Mouse (Mus musculus) spleen, embryonic (tissue): ENCODE results near the gene Slamf9.

ENCODE experiments used
- CTCF ChIA-PET: fragments of 350-600 bp; sonication (Branson Sonifier 250); formaldehyde crosslinking; loops from one replicate; lab custom pipeline; 2022; lab: Charles Lee

Slamf9 gene

DNA sequence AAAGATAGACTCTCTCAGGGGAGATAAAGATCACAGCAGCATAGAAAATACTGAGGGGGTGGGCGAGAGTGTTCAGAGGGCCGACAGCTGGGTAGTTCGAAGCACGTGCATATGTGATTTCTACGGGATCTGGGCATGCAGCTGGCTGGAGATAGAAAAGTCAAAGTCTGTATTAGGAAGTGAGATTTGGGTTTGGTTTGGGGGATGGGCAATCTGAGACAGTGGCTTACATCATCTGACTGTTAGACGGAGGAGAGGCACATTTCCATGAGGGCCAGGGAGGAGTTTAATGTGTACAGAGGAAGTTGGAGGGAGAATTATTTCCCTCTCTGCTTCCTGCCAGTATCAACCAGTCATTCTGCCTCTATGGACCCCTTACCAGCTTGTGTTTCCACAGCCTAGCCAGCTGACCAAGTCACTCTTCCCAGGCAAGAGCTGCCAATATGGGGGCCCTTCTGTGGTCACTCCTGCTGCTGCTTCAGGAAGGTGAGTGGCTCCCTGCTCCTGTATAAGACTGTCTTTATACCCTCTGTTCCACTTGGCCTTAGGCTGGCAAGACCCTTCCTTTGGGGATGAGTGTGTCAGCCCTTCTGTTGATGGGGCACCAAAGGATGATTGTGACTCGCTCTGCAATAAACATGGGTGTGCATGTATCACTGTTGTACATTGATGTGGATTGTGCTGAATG, at the start of gene Slamf9:
Slamf9 (plus strand) TSS at position 305 of the 688 bp plus-strand sequence.
- CTCF ChIA-PET, result interaction anchor here (0.5 to 1.1 kb wide), 2 partner anchors 38 to 49 kb away, joined by 4 to 9 read pairs; no protein-coding TSS in a partner anchor

DNA sequence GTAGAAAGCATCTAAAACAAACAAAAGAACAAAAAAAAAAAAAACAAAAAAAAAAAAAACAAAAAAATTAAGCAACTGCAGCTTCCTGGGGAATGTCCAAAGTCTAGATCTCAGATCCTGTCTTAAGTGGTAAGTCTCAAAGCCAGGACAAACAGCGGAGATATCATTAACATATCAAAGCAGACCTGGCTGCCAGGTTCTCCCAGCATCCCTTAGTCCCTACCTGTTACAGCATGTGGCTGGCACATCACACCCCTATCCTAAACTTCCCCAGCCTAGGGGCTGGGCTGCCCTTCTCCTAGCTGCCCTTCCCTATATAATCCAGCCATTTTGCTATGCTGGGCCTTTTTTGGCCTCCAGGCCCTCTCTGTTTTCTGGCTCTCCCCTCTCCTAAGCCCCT, 48.7 kb upstream of the Slamf9 start:
- CTCF ChIA-PET, result interaction anchor here (0.6 to 0.7 kb wide), 4 partner anchors 11 to 117 kb away, joined by 4 to 7 read pairs (median 4); no protein-coding TSS in a partner anchor

DNA sequence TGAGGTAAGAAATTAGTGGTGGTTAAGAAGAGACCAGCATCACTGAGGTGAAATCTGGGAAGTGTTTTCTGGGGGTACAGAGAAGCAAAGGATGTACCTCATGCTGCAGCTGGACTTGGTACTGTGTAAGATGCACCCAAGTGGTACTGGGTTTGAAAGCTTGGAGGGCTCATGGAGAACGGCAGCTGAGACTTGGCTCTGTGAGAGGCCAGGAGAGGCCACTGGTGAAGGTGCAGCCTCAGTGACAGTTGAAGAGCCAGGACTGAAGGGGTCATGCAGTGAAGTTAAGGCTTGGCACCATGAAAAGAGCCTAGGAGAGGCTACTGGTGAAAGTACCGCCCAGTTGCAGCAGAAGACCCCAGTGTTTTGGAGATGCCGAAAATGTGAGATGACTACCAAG, 47.3 kb upstream of the Slamf9 start:
- CTCF ChIA-PET, result no interaction called here

DNA sequence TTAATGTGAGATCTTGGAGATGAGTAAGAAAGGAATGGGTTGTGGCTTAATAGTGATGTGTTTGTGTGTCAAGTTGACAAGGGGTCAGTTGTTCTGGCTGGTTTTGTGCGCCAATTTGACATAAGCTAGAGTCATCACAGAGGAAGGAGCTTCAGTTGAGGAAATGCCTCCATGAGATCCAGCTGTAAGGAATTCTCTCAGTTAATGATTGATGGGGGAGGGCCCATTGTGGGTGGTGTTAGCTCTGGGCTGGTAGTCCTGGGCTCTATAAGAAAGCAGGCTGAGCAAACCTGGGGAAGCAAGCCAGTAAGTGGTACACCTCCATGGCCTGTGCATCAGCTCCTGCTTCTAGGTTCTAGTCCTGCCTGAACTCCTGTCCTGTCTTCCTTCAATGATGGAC, 46.5 kb upstream of the Slamf9 start:
- CTCF ChIA-PET, result interaction anchor here (0.6 kb wide), 1 partner anchor 22 kb away, joined by 3 read pairs; no protein-coding TSS in a partner anchor

- CTCF ChIA-PET, result no interaction called here
These were observed 44.4 kb upstream of the Slamf9 start for GRCm38 (mm10) chr1:172430731-172431220.

- CTCF ChIA-PET, result interaction anchor here (0.5 to 0.7 kb wide), 3 partner anchors 66 to 1554 kb away, joined by 3 to 4 read pairs (median 4); no protein-coding TSS in a partner anchor
These were observed 43.1 kb upstream of the Slamf9 start for GRCm38 (mm10) chr1:172431836-172432586.

DNA sequence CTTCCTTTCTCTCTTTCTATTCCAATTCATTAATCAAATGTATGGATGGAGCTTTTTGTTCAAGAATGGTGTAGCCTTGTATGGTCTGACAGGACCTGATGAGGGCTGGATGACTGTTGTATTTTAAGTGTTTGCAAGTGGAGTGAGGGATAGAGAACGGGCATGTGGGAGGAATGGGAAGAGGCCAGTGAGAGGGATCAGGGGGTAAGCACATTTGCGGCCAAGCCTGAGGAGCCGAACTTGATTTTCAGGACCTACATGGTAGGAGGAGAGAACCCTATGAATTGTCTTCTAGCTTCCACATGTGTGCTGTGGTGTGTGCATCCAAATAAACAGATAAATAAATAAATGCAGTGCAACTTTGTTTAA, 42.6 kb upstream of the Slamf9 start:
- CTCF ChIA-PET, result interaction anchor here (0.5 to 0.7 kb wide), 3 partner anchors 65 to 1554 kb away, joined by 3 to 4 read pairs (median 4); no protein-coding TSS in a partner anchor

DNA sequence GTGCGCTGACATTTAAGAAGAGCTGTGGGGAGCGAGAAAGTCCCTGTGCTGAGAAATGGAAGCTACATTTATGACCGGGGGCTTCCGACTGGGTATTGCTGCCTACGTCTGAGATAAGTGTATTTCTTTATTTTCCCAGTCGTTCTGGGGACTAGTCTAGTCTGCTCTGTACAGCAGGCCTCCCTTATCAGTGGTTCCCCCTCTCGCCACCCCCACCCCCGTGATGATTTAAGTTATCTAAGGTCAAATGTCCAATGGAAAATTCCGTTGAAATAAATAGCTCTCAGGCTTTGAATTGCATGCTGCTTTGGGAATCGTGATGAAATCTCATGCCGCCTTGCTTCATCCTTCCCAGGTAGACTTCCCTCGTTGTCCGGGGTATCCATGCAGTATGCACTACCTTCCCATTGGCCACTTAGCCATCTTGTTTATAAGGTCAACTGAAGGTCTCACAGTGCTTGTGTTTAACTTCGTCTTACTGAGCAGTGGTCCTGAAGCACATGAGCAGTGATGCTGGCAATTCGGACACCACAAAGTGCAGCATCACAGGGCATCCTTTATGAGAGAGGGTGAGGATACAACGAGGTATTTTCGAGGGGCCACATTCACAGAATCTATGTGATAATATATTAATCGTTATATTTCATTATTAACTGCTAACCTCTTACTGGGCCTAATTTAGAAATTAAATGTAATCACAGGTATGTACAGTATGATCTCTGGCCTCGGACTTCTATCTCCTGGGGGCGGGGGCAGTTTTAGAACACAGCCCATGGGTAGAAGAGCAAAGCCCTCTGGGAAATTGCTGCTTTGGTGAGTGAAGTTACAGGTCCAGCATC, 41.9 kb upstream of the Slamf9 start:
- CTCF ChIA-PET, result interaction anchor here (0.6 to 0.7 kb wide), 4 partner anchors 31 to 1742 kb away, joined by 3 to 12 read pairs (median 4); no protein-coding TSS in a partner anchor

DNA sequence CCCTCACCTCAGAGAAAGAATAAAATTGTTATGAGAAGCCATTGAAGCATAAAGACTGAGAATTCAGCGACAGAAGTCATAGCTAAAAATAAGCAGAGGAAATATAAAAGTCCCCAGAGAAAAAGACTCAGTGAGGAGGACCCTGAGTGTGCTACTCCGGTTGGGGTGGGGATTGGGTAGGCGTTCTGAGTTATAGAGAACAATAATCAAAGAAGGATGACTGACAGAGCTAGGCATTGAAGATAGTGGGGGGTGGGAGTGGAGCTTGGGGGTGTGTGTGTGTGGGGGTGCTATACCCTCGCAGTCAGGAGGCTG, 41.4 kb upstream of the Slamf9 start:
- CTCF ChIA-PET, result interaction anchor here (0.6 kb wide), 1 partner anchor 1131 kb away, joined by 3 read pairs; no protein-coding TSS in a partner anchor

- CTCF ChIA-PET, result no interaction called here
These were observed 38.4 kb upstream of the Slamf9 start for GRCm38 (mm10) chr1:172436785-172437184.

DNA sequence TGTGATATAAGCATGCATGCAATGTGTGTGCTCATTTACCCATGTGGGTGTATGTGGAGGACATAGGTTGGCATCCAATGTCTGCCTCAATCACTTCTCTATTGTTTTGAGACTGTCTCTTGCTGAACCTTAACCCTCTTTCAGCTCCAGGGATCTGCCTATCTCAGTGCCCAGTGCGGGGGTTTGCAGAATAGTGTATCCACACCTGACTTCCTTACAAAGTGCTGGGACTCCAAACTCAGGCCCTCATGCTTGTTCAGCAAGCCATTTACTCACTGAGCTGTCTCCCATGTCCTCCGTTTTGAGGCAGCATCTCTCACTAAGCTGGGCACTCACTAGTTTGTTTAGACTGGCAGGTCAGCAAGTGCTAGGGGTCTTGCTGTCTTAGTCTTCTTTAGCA, 36.5 kb upstream of the Slamf9 start:
- CTCF ChIA-PET, result interaction anchor here (0.6 kb wide), 2 partner anchors 17 to 27 kb away, joined by 3 read pairs; no protein-coding TSS in a partner anchor

- CTCF ChIA-PET, result no interaction called here
These were observed 34.6 kb upstream of the Slamf9 start for GRCm38 (mm10) chr1:172440521-172440920.

- CTCF ChIA-PET, result interaction anchor here (0.5 kb wide), 1 partner anchor 898 kb away, joined by 3 read pairs; no protein-coding TSS in a partner anchor
These were observed 33.2 kb upstream of the Slamf9 start for GRCm38 (mm10) chr1:172441935-172442445.

DNA sequence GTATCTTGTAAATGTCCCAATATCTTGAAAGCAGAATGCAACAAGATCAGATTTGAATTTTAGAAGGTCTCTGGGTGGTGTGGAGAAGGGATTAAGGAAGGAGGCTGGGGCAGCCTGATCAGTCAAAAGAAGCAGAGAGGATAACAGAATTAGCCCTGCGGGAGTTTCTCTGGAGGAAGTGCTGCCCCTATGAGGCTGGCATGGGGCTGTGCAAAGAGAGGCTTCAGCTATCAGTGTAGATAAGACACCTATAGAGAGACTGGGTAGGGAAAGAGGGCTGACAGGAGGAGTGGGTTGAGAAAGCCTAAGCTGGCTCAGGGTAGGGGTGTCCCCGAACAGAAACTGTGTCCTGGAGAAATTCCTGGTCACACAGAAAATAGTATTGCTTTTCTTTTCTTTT, 24.9 kb upstream of the Slamf9 start:
- CTCF ChIA-PET, result no interaction called here

GRCm38 (mm10) chr1:172450848-172451470, 24.2 kb upstream of the Slamf9 start:
- CTCF ChIA-PET, result interaction anchor here (0.5 to 0.6 kb wide), 3 partner anchors 22 to 62 kb away, joined by 3 to 24 read pairs (median 4); partner anchors contain the start of gene Igsf9

GRCm38 (mm10) chr1:172452911-172453310, 22.2 kb upstream of the Slamf9 start:
- CTCF ChIA-PET, result no interaction called here

- CTCF ChIA-PET, result no interaction called here
These were observed 21.3 kb upstream of the Slamf9 start for GRCm38 (mm10) chr1:172453810-172454209.

- CTCF ChIA-PET, result interaction anchor here (0.6 kb wide), 1 partner anchor 17 kb away, joined by 3 read pairs; no protein-coding TSS in a partner anchor
These were observed 19.7 kb upstream of the Slamf9 start for GRCm38 (mm10) chr1:172455416-172455815.

DNA sequence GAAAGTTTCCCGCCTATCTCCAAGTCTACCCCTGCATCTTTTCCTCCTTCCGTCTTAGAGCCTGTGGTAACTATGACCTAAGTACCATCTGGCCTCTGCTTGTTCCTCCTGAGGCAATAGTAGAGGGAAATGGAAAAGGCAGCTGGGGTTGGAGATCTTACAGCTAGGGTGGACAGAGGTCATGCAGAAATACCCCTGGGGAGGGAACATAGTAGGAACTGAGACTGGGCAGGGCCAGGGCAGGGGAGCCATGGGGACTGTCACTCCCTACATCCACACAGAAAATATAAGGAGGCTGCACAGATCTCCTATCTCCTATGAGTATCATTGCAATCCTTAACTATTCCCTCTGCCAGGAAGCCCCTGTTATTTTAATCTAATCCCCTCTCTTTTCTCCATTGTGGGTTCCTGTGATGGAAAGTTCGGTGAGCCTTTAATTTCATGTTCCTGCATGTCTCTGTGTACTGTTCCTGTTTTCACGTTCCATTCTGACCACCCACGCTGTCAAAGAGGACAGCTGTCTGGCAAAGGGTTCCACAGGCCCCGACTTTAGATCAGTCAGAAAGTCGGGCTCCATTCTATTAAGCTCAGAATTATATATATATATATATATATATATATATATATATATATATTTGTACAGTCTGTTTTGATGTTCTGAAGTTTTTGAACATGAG, 19.0 kb upstream of the Slamf9 start:
- CTCF ChIA-PET, result interaction anchor here (0.6 to 0.7 kb wide), 2 partner anchors 8 to 1074 kb away, joined by 3 read pairs; no protein-coding TSS in a partner anchor

- CTCF ChIA-PET, result no interaction called here
These were observed 18.0 kb upstream of the Slamf9 start for GRCm38 (mm10) chr1:172457196-172457595.
